Mouse (Mus musculus): ENCODE measurements around the gene Ttc36. TPM values are rescaled to one million over a fixed set of nuclear protein-coding genes. Genes with fewer than 3 reads are reported as not detected.

Ttc36 gene
- polyA plus RNA-seq (2017; shearing (Covaris generic)), result not detected

DNA sequence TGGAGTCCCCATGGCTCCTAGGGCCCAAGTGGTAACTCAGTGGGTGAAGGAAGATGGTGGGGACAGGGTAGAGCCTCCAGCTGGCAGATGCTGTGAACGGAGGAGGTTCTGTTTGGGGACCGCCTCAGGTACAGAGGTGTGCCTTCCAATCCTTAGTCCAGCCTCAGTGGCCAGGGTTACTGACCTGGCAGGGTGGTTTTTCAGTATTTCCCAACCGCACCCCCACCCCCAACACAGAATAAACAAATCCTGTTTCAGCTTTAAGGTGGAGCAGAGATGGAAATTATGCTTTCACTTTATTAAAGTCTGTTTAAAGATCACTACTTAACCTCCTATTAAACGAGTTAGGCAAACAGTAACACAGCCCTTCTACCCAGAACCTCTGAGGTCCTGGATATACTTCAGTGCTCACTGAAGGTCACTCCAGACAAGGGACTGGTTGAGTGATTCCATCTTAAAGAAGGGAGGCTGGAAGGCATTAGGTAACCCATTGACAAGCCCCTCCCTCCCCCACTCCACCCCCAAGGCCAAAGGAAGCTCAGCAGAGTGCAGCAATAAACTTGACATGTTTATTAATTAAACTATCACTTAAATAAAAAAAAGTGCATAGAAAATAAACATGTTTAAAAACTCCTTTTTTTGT, at the start of gene Ttc36:
Ttc36 (minus strand) TSS at position 265 of the 643 bp plus-strand sequence.

GRCm38 (mm10) chr9:44799102-44799957, 3.5 kb downstream of the Ttc36 start, which contains the start of gene Tmem25:
Tmem25 (minus strand) TSS chr9:44799307.

DNA sequence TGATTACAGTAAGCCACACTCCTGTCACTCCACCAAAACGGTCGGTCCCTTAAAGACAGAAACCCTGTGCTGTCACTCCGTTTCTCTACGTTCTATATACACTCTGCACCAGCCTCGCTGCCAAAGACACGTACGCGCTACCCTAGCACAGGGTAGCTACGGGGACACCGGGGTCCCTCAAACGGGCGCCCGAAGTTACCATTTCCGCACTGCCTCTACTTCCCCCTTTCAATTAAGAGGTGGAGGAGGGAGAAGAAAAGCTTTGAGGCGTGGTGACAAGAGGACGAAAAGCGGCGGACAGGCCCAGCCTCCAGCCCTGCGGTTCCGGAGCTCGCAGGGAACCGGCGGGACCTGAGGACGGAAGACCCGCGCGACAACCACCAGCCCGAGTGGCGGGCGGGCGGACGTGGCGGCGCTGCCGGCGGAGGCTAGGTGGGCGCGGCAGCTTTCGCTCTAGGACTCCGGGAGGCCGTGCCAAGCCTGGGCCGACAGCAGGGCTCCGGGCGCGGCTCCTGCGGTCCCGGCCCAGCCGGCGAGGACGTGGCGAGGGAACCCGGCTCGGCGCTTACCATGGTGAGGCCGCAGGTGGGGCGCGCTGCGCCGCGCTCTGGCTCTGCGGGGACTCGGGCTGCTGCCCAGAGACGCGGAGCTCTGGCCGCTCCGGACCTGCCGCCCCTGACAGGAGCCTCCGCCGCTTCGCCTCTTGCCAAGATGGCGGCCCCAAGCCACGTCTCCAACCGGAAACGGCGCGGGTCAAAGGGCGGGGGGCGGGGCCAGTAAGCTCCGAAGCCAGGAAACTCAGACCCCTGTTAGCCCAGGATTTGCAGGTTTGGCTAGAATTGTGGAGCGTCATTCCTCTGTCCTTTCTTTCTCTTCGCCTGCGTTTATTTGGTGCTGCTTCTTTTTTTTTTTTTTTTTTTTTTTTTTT, 35.5 kb downstream of the Ttc36 start, which contains the start of the genes Arcn1 and Ift46:
Arcn1 (minus strand) TSS at position 745 of the 928 bp plus-strand sequence.
Ift46 (plus strand) TSS at position 808 of the 928 bp plus-strand sequence.

Other genes starting within 250 kb of the Ttc36 start
- 257 TPM for gene Cxcr5, start 241.2 kb downstream of the Ttc36 start, polyA plus RNA-seq (2017; shearing (Covaris generic))
- gene Ddx6, start 198.2 kb downstream of the Ttc36 start, polyA plus RNA-seq (2017; shearing (Covaris generic)), result 62.2 TPM
- not detected for gene Treh, start 129.8 kb downstream of the Ttc36 start, polyA plus RNA-seq (2017; shearing (Covaris generic))
- 1.6 TPM for gene Phldb1, start 67.9 kb downstream of the Ttc36 start, polyA plus RNA-seq (2017; shearing (Covaris generic))
- 144 TPM for gene Arcn1, start 35.2 kb downstream of the Ttc36 start, polyA plus RNA-seq (2017; shearing (Covaris generic))
- 19.4 TPM for gene Ift46, start 35.2 kb downstream of the Ttc36 start, polyA plus RNA-seq (2017; shearing (Covaris generic))
- not detected for gene Tmem25, start 3.8 kb downstream of the Ttc36 start, polyA plus RNA-seq (2017; shearing (Covaris generic))
- 63.2 TPM for gene Kmt2a, start 78.2 kb upstream of the Ttc36 start, polyA plus RNA-seq (2017; shearing (Covaris generic))
- 258 TPM for gene Atp5l, start 117.7 kb upstream of the Ttc36 start, polyA plus RNA-seq (2017; shearing (Covaris generic))
- gene Ube4a, start 162.5 kb upstream of the Ttc36 start, polyA plus RNA-seq (2017; shearing (Covaris generic)), result 37.5 TPM
- 696 TPM for gene Cd3g, start 177.4 kb upstream of the Ttc36 start, polyA plus RNA-seq (2017; shearing (Covaris generic))
- gene Cd3d, start 178.7 kb upstream of the Ttc36 start, polyA plus RNA-seq (2017; shearing (Covaris generic)), result 496 TPM
- 852 TPM for gene Cd3e, start 206.6 kb upstream of the Ttc36 start, polyA plus RNA-seq (2017; shearing (Covaris generic))
- gene Mpzl2, start 236.7 kb upstream of the Ttc36 start, polyA plus RNA-seq (2017; shearing (Covaris generic)), result not detected